Mouse (Mus musculus) layer of hippocampus, adult 8-10 months (tissue): ENCODE results near the gene Tas2r134. TPM values are rescaled to one million over a fixed set of nuclear protein-coding genes. Genes with fewer than 3 reads are reported as not detected.

Experiments used
- DNase-seq, 2 experiments: peaks; one replicate each; pipeline ENCODE4 v3.0.0; 2022; ENCODE audit warnings: low spot score in 2 of 2
- total RNA-seq, 4 experiments: library from RNA; stranded (reverse); gene quantifications; 2 replicates each; pipeline ENCODE4 v1.2.4; 2022

The Tas2r134 gene
- total RNA-seq, 4 experiments from 2014 or later: not detected

- no peak for DNase-seq
Observed at GRCm38 (mm10) chr2:51652086-51652485, 24.8 kb downstream of the Tas2r134 start.

- DNase-seq: no peak
Observed at GRCm38 (mm10) chr2:51657684-51658083, 30.4 kb downstream of the Tas2r134 start.

- DNase-seq: no peak
Observed at GRCm38 (mm10) chr2:51658288-51658687, 31.0 kb downstream of the Tas2r134 start.

GRCm38 (mm10) chr2:51674321-51674720 is 47.0 kb downstream of the Tas2r134 start:
- no peak for DNase-seq
